Mouse (Mus musculus) kidney, adult 10 weeks (tissue): ENCODE data around the gene Tenm3. TPM values are rescaled to one million over a fixed set of nuclear protein-coding genes. Genes with fewer than 3 reads are reported as not detected.

Experiments used
- polyA plus RNA-seq: library from polyadenylated mRNA; stranded (reverse); fragments of 350-450 nt; fragmentation: Illumina TruSeq; extraction: RNeasy Lipid Tissue Mini Kit (QIAGEN cat#74804); gene quantifications from one replicate; pipeline ENCODE4 v1.2.3, GENCODE M21; 2014; ENCODE audit warnings: low read depth, low replicate concordance

The Tenm3 gene
- 1.2 TPM for polyA plus RNA-seq

DNA sequence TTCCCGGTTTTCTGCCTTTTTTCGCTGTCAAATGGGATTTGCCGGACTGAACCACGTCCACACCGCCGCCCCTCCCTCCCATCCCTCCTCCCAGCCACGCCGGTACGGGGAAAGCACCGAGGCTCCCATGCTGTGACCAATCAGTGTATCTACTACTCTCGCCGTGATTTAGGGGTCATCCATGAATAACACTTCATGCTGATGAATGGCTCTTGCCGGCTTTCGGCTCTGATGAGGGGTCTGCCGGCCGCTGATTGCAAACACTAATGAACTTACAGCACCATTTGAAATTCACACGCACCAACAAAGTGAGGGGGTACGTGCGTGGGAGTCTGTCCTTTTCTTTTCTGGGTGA lies at the start of gene Tenm3:
TSS of gene Tenm3 (minus strand) at position 21 of the 355 bp plus-strand sequence.

